Mouse (Mus musculus) stomach, embryonic 16.5 days (tissue): ENCODE measurements around the gene Adss. TPM values are rescaled to one million over a fixed set of nuclear protein-coding genes. Genes with fewer than 3 reads are reported as not detected.
"Not testable (repeated sequence)": the region's sequence is repeated elsewhere in the genome, so short reads cannot be mapped to it uniquely, and the experiment has no call there.

Experiments used
- ATAC-seq: fragments of 200-750 bp; cut with Nextera tagmentation; 2 replicates; pipeline ENCODE4 v1.8.0; 2017; ENCODE audit warnings: moderate number of reproducible peaks, moderate TSS enrichment; ENCODE audit not compliant: insufficient read depth, low FRiP score
- H3K27ac ChIP-seq: fragments of 300-500 bp; sonication (generic); 2 replicates; pipeline ENCODE4 v1.5.1; 2014; ENCODE audit warnings: low read length
- H3K27me3 ChIP-seq: fragments of 300-500 bp; sonication (generic); 2 replicates; pipeline ENCODE4 v1.6.1; 2014; ENCODE audit warnings: low read length, control low read depth, mixed read lengths; ENCODE audit not compliant: control insufficient read depth, insufficient read depth
- H3K36me3 ChIP-seq: fragments of 300-500 bp; sonication (generic); 2 replicates; pipeline ENCODE4 v1.6.1; 2014; ENCODE audit warnings: low read length; ENCODE audit not compliant: control insufficient read depth, insufficient read depth
- H3K4me1 ChIP-seq: fragments of 300-500 bp; sonication (generic); 2 replicates; pipeline ENCODE4 v1.6.1; 2014; ENCODE audit warnings: low read length, control low read depth, mixed read lengths; ENCODE audit not compliant: control insufficient read depth, insufficient read depth
- H3K4me2 ChIP-seq: fragments of 300-500 bp; sonication (generic); 2 replicates; pipeline ENCODE4 v1.6.1; 2014; ENCODE audit warnings: low read depth, low read length, mixed read lengths
- H3K4me3 ChIP-seq: fragments of 300-500 bp; sonication (generic); replicated peaks from 2 replicates; pipeline ENCODE4 v1.5.1; 2014; ENCODE audit warnings: mild to moderate bottlenecking, low read length
- H3K9ac ChIP-seq: fragments of 300-500 bp; sonication (generic); 2 replicates; pipeline ENCODE4 v1.6.1; 2014; ENCODE audit warnings: low read length
- H3K9me3 ChIP-seq: fragments of 300-500 bp; sonication (generic); replicated peaks from 2 replicates; pipeline ENCODE4 v1.6.1; 2016; ENCODE audit warnings: low read length, control low read depth; ENCODE audit not compliant: control insufficient read depth
- WGBS: fragments of 180-500 bp; shearing (Covaris S2); extraction: QIAGEN DNeasy Blood & Tissue Kit; methylation state at CpG from one replicate; pipeline ENCODE4 v1.1.7; 2014; 5-methylcytosine and 5-hydroxymethylcytosine counted together
- polyA plus RNA-seq: library from polyadenylated mRNA; unstranded; fragments of >200 nt; fragmentation: Nextera tagmentation; extraction: Ambion mirVana; gene quantifications from 2 replicates; pipeline ENCODE4 v1.2.1, GENCODE M21; 2015

Gene Adss
- polyA plus RNA-seq, result 54.7 and 56.2 TPM in 2 replicates

DNA sequence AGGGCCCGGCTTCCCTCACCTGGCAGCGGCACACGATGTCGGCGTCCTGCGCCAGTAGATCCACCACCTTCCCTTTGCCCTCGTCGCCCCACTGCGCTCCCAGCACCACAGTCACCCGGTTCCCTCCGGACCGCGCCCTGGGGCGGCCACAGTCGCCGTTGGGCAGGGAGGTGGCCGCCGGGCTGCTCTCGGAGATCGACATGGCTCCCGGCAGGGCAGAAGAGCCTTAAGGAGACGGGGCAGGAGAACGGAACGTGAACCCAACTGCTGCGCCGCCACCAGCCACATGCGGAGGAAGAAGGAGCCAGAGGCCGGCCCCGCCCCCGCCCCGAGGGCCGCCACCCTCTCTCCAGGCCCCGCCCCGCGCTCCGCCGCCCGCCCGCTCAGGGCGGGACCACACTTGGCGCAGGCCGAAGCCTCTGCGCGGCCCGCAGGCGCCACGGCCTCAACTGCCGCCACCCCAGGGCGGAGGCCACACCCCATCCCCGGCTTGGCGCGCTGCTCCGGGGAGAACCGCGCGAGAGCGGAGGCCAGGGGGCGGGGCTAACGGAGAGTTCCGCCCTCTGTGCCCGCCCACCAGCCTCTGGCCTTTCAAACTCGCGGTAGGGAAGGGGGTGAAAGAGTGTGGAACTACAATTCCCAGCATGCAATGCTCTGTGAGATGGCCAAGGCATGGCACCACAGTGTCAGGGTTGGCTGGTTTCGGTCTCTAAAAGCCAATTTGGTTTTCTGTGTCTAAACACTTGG is at the start of gene Adss:
TSS of gene Adss (minus strand) at position 319 of the 747 bp plus-strand sequence.
- ATAC-seq, result peak; percentile 100

DNA sequence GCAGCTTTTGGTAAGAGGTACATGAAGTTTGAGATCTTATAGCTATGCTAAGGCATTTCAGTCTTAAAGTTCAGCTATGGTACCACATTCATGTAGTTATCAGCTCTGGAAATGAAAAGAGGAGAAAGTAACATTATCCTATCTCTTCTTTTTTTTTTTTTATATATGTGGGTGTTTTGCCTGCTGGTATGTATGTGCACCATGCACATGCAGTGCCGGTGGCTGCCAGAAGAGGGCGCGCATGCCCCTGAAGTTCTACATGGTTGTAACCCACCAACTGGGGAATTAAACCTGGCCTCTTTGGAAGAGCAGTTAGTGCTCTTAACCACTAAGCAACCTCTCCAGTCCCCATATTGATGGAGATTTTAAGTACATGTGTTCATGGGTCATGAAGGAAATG is 49.5 kb upstream of the Adss start:
- not testable (repeated sequence) for H3K9ac ChIP-seq, H3K4me3 ChIP-seq, H3K4me1 ChIP-seq, H3K9me3 ChIP-seq, ATAC-seq, H3K27me3 ChIP-seq, H3K4me2 ChIP-seq, H3K27ac ChIP-seq, H3K36me3 ChIP-seq
- 56% methylated on average over 3 of the region's 3 CpGs for WGBS

More for the DNA sequence above, at the start of gene Adss:
- H3K4me1 ChIP-seq, result peaks cover 17% of the 10 kb centered on the region
- no peaks in the 10 kb centered on the region for H3K27me3 ChIP-seq
- H3K9me3 ChIP-seq, result no peaks in the 10 kb centered on the region
- peak within 1 kb of the TSS; percentile 98 for H3K4me3 ChIP-seq
- H3K27ac ChIP-seq, result peak within 1 kb of the TSS; percentile 99
- peak within 1 kb of the TSS; percentile 98 for H3K9ac ChIP-seq
- peak within 1 kb of the TSS; percentile 87 for H3K4me2 ChIP-seq
- under 1% methylated on average over 54 of the region's 64 CpGs for WGBS
- H3K36me3 ChIP-seq, result no peaks in the 10 kb centered on the region

DNA sequence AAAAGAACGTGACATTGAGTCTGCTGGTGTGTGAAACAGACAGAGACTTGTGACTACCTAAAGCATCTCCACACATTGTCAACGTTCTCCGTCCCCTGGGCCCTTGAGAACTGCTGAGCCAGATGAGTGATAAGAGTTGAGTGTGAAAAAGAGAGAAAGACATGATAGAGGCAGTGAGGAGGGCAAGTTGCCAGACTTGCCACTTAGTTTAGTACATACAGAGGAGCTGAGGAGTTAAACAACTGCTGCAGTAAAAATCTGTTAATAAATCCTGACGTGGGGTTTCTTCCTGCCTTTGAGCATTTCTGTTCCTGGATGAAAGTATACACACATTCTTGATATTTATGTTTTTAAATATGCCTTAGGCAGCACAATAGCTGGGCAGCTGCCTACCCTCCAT is 31.5 kb upstream of the Adss start:
- not testable (repeated sequence) for H3K4me1 ChIP-seq, H3K36me3 ChIP-seq, H3K4me2 ChIP-seq, ATAC-seq, H3K9ac ChIP-seq, H3K4me3 ChIP-seq, H3K27ac ChIP-seq, H3K27me3 ChIP-seq, H3K9me3 ChIP-seq
- WGBS, result 68% methylated on average over 4 of the region's 4 CpGs

DNA sequence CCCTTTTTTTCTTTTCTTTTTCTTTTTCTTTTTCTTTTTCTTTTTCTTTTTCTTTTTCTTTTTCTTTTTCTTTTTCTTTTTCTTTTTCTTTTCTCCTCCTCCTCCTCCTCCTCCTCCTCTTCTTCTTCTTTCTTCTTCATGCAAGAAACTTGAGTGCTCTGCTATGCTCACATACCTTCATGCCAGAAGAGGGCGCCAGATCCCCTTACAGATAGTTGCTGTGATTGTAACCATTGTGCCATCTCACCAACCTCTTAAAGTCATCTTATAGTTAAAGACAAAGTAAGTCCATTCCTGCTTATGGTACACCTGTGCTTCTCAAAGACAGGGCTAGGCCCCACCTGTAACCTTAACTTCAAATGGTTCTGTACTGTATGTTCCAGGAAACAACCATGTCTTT is 10.5 kb upstream of the Adss start:
- H3K4me3 ChIP-seq, ATAC-seq, H3K27ac ChIP-seq, H3K4me1 ChIP-seq, H3K36me3 ChIP-seq, H3K27me3 ChIP-seq, H3K9ac ChIP-seq, H3K9me3 ChIP-seq, H3K4me2 ChIP-seq: not testable (repeated sequence)
- 29% methylated on average over 1 of the region's 1 CpGs for WGBS

DNA sequence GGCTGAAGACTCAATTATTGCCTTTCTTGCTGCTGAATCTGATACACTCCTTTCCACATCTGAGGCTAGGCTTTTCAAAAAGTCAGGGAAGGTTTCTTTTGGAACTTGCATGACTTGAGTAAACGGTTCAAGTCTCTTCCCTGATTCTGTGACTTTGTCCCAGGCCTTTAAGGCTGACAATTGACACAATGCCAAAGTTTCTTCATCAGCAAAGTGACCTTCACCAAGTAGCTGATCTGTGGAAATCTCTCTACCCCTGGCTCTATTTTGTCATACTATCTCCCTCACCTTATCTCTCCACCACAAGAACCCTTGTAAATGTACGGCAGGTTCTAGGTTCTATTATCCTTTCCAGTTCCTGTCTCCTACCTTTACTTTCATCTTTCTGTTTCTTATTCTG is 7.2 kb upstream of the Adss start:
- Histone ChIP-seq H3K27ac (no peak overlapping the region), H3K9ac (no peak overlapping the region), H3K27me3 (no peaks in the 10 kb centered on the region), H3K4me3 (no peak overlapping the region), H3K9me3 (no peaks in the 10 kb centered on the region), H3K4me2 (no peak overlapping the region), H3K4me1 (no peaks in the 10 kb centered on the region), H3K36me3 (no peaks in the 10 kb centered on the region)
- WGBS, result 75% methylated on average over 2 of the region's 2 CpGs
- no peak for ATAC-seq

DNA sequence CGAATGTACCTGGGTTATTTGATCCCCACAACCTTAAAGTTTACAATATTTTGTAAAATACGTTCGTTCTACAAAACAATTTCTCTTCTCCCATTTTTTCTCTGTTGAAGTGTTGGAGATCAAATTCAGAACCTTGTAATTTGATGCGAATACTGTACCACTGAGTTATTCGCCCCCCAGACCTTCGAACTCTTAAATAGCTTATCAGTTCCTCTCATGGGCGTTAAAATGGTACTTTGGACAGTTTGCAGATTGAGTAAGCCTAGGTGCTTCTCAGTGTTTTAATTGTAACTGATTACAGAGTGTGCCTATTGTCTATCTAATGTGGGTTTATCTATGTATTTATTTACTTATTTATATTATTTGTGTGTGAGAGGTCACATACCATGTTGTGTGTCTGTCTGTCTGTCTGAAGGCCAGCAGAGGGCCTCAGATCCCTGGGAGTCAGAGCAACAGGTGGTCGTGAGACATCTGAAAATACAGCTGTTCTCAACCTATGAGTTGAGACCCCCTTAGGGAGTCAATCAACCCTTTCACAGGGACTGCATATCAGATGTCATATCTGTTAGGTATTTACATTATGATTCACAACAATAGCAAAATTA is 942 bp upstream of the Adss start:
- Histone ChIP-seq H3K4me3 (peak overlapping the region; percentile 98; the same call in 1 of the 2 replicates), H3K9ac (no peak overlapping the region), H3K27me3 (no peaks in the 10 kb centered on the region), H3K36me3 (no peaks in the 10 kb centered on the region), H3K4me1 (peaks cover 17% of the 10 kb centered on the region), H3K4me2 (peak overlapping the region; percentile 45), H3K9me3 (no peaks in the 10 kb centered on the region), H3K27ac (no peak overlapping the region)
- no peak for ATAC-seq
- WGBS, result 61% methylated on average over 8 of the region's 8 CpGs

DNA sequence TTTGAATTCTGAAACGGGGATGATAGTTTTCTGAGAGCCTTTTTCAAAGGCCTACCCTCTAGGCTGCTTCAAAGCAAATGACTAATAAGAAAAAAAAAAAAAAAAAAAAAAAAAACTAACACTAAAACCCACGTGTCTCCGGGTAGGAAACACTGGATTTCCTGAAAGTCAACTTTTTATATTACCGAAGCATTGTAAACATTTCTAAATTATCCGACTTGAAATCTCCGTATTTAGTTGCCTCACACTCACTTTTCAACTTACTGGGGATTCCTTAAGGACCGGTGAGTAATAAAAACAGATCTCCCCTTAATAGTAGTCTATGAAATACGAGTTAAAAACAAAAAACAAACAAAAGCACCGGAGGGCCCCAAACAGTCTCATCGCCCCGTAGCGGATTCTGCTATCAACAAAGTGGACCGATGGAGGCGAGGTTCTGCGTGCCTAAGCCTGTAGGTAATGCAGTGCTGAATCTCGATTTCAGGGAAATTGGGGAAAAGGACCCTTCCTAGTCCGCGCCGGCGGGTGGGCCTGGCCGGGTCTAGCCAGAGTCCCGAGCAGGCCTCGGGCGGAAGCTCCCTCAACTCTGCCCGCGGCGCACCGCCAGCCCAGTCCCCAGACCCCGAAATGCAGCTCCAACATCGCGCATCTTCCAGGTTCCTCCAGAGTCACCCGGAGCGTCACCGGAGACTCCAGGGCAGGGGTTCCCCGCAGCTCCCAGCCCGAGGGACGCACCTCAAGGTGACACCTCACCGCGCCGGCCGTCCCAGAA is 704 bp downstream of the Adss start:
- no peak; the same call in none of the 2 replicates for ATAC-seq
- no peaks in the 10 kb centered on the region for H3K36me3 ChIP-seq
- WGBS, result under 1% methylated on average over 41 of the region's 41 CpGs
- peak overlapping the region; percentile 87 for H3K4me2 ChIP-seq
- H3K27me3 ChIP-seq, result no peaks in the 10 kb centered on the region
- peak overlapping the region; percentile 98 for H3K9ac ChIP-seq
- H3K27ac ChIP-seq, result peak overlapping the region; percentile 99
- no peaks in the 10 kb centered on the region for H3K9me3 ChIP-seq
- H3K4me1 ChIP-seq, result peaks cover 17% of the 10 kb centered on the region
- peak overlapping the region; percentile 98 for H3K4me3 ChIP-seq

DNA sequence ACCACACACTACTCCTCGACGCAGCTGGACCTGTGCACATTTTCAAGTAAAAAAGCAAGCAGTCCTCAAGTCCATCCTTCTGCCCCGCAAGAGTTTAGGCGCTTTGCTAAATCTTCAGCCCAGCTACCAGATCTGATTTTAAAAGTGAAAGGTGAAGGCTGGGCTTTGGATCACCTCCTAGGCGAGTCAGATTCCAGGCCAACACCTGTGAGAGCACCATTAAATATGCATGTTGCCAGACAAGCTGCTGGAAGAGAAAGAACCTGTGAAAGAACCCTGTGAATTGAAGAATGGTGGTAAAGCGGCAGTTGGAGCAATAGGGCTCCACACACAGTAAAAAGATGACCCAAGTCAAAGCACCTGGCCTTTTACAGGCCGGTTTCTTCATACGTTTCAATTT is 1.4 kb downstream of the Adss start:
- peak overlapping the region; percentile 98 for H3K4me3 ChIP-seq
- no peak for ATAC-seq
- H3K9me3 ChIP-seq, result no peaks in the 10 kb centered on the region; the same call in 1 of the 2 replicates
- no peaks in the 10 kb centered on the region for H3K27me3 ChIP-seq
- H3K27ac ChIP-seq, result peak overlapping the region; percentile 67
- 7% methylated on average over 8 of the region's 8 CpGs for WGBS
- H3K9ac ChIP-seq, result peak overlapping the region; percentile 76
- H3K4me2 ChIP-seq, result peak overlapping the region; percentile 87
- peaks cover 17% of the 10 kb centered on the region for H3K4me1 ChIP-seq
- H3K36me3 ChIP-seq, result no peaks in the 10 kb centered on the region; the same call in 1 of the 2 replicates

DNA sequence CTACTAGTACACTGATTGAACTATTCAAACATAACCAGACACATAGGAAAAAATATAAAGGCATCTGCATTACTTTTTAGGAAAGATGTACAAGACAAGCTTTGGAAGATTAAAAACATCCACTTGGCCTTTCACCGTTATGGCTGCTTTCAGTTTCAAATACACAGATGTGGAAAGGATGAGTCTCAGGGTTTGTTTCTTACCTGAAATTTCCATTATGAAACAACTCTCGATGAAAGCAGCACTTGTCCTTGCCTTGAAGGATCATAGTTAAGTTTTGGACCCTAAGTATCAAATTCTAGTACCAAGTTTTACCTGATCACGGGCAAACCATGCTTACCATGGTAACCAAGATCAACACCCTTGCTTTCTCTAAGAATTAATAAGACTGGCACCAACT is 3.5 kb downstream of the Adss start:
- peaks cover 4% of the 10 kb centered on the region; the same call in 1 of the 2 replicates for H3K36me3 ChIP-seq
- no peaks in the 10 kb centered on the region for H3K27me3 ChIP-seq
- peaks cover 6% of the 10 kb centered on the region for H3K9me3 ChIP-seq
- H3K4me3 ChIP-seq, result no peak overlapping the region
- peaks cover 17% of the 10 kb centered on the region for H3K4me1 ChIP-seq
- 82% methylated on average over 3 of the region's 3 CpGs for WGBS
- H3K4me2 ChIP-seq, result 0 out of 2 replicates have a peak overlapping the region, but pooled peaks have one; percentile 7
- ATAC-seq, result no peak
- no peak overlapping the region for H3K9ac ChIP-seq
- H3K27ac ChIP-seq, result no peak overlapping the region
